Mouse (Mus musculus) kidney, adult 2 months (tissue): ENCODE measurements at regions not wholly inside any gene's neighbourhood (a gene's known extent, or its start where the extent isn't known, plus 50 kb on each side); places are given as distances from the start of the nearest gene placed in this dataset.
A peak's percentile ranks its signal among the peaks of the same experiment; 100 is the strongest.

Experiments used
- DNase-seq: peaks from one replicate; pipeline ENCODE4 v3.0.0; 2021
- H3K27ac ChIP-seq: fragments of 200-500 bp; 2 replicates; pipeline ENCODE4 v1.5.1; 2012; ENCODE audit warnings: low read depth, low read length, control low read depth, inconsistent platforms; ENCODE audit not compliant: insufficient read depth
- H3K27me3 ChIP-seq: fragments of 200-500 bp; replicated peaks from 2 replicates; pipeline ENCODE4 v1.6.1; 2012; ENCODE audit warnings: mild to moderate bottlenecking, moderate library complexity, low read length, inconsistent platforms; ENCODE audit not compliant: control insufficient read depth, insufficient read depth
- H3K36me3 ChIP-seq: fragments of 200-500 bp; 2 replicates; pipeline ENCODE4 v1.6.1; 2012; ENCODE audit warnings: mild to moderate bottlenecking, moderate library complexity, low read length, inconsistent platforms; ENCODE audit not compliant: control insufficient read depth, insufficient read depth
- H3K4me1 ChIP-seq: fragments of 200-500 bp; 2 replicates; pipeline ENCODE4 v1.6.1; 2011; ENCODE audit warnings: low read length; ENCODE audit not compliant: control insufficient read depth, insufficient read depth
- H3K4me3 ChIP-seq: fragments of 200-500 bp; 2 replicates; pipeline ENCODE4 v1.5.1; 2011; ENCODE audit warnings: mild to moderate bottlenecking, low read depth, low read length, control low read depth; ENCODE audit not compliant: insufficient read depth
- CTCF ChIP-seq: fragments of 200-500 bp; conservative IDR thresholded peaks from 2 replicates; pipeline ENCODE4 v1.5.1; 2011; ENCODE audit warnings: low read depth, mild to moderate bottlenecking, control low read depth, low read length, moderate library complexity, mixed read lengths; ENCODE audit not compliant: insufficient read depth, insufficient read length
- POLR2A ChIP-seq: fragments of 200-500 bp; IDR thresholded peaks from one replicate; pipeline ENCODE4 v1.6.1; 2011; ENCODE audit warnings: low read depth, low read length, control low read depth
- WGBS: fragments of 180-500 bp; shearing (Covaris S2); methylation state at CpG from one replicate; pipeline ENCODE4 v1.1.7; 2018; 5-methylcytosine and 5-hydroxymethylcytosine counted together

DNA sequence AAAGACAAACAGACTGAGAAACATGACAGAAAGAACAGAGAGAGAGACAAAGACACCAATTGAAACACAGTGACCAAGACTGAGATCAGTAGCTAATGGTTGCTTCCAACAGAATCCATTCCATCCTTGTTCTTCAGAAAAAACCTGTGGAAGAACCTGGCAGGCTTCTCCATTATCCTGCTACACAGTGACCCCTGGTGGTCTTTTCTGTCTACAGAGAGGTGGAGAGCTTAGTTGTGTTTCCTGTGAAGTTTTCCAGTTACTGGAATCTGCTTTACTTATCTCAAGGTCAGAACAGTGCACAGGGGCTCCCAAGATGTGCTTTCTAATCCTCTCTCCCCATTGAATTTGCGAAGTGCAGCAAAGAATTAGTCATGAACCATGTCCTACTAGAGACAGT is 339.1 kb upstream of the Msl3l2 start:
- DNase-seq = peak; percentile 59
- Histone ChIP-seq H3K4me1 (no peaks in the 10 kb centered on the region), H3K4me3 (no peak overlapping the region), H3K27me3 (no peaks in the 10 kb centered on the region), H3K27ac (no peak overlapping the region), H3K36me3 (no peaks in the 10 kb centered on the region)
- 67% methylated on average over 1 of the region's 1 CpGs for WGBS
- TF ChIP-seq POLR2A = no peak
- no peak for TF ChIP-seq CTCF

DNA sequence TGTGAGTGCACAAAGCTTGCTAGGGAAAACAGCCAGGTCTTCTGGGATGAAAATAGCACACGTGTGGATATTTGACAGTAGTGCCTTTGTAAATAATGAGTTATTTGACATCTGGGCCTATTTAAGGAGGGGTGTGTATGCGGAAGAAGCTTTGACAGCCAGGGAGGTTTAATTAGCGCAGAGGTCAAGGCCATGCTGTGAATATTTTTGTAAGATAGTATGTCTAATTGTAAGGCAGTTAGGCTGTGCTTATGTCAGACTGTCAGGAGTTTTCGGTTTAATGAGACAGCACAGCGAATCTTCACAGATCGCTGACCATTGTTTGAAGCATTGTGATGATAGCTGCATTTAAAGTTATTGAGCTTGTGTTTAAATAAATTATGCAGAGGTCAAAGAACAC is 337.1 kb upstream of the Msl3l2 start:
- H3K27me3 ChIP-seq = no peaks in the 10 kb centered on the region
- H3K36me3 ChIP-seq = no peaks in the 10 kb centered on the region
- no peaks in the 10 kb centered on the region for H3K4me1 ChIP-seq
- no peak for DNase-seq
- 27% methylated on average over 6 of the region's 6 CpGs for WGBS
- TF ChIP-seq POLR2A (no peak), CTCF (no peak)
- H3K4me3 ChIP-seq = no peak overlapping the region
- H3K27ac ChIP-seq = no peak overlapping the region

DNA sequence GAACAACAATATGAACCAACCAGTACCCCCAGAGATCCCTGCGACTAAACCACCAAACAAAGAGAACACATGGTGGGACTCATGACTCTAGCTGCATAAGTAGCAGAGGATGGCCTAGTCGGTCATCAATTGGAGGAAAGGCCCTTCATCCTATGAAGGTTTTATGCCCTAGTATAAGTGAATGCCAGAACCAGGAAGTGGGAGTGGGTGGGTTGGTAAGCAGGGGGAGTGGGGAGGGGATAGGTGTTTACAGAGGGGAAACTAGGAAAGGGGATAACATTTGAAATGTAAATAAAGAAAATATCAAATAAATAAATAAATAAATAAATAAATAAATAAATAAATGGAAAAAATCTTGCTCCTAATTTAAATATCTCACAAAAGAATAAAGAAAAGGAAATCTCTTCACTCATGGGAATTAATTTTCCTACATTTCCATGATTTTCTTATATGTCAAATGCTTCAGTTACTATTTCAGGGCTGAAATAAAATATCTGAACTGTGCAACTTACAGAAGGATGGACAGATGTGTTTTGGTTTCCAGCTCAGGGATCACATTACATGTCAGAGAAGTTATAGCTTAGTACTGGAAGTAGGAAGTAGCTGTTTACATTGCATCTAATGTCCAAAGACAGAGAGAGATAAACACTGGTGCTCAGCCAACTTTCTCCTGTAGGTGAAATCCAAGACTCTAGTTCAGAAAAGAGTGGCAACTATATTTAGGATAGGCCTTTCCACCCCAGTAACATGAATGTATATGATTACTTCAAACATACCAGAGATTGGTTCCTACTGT is 323.8 kb upstream of the Msl3l2 start:
- Histone ChIP-seq H3K4me3 (no peak overlapping the region), H3K36me3 (no peaks in the 10 kb centered on the region), H3K27ac (no peak overlapping the region), H3K4me1 (no peaks in the 10 kb centered on the region), H3K27me3 (no peaks in the 10 kb centered on the region)
- DNase-seq = no peak
- 56% methylated on average over 2 of the region's 2 CpGs for WGBS
- TF ChIP-seq CTCF (no peak), POLR2A (no peak)

DNA sequence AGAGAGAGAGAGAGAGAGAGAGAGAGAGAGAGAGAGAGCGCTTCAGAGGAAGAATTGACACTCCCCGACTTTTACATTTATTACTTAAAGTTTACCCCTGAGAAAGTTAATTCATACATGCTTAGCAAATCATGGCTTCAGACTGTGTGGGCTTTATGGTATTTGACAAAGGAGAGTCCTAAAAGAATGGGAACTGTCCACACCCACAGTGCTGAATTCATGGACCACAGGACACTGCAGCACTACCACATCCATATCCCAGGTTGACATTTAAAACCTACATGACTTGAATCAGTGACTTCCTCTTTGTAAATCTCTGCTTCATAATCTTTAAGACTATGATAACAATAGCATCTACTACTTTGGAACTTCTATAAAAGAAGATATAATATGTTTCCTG is 292.8 kb upstream of the Msl3l2 start:
- DNase-seq = no peak
- 88% methylated on average over 2 of the region's 2 CpGs for WGBS
- Histone ChIP-seq H3K4me3 (no peak overlapping the region), H3K27ac (no peak overlapping the region), H3K4me1 (no peaks in the 10 kb centered on the region), H3K36me3 (no peaks in the 10 kb centered on the region), H3K27me3 (no peaks in the 10 kb centered on the region)
- TF ChIP-seq CTCF (no peak), POLR2A (no peak)

DNA sequence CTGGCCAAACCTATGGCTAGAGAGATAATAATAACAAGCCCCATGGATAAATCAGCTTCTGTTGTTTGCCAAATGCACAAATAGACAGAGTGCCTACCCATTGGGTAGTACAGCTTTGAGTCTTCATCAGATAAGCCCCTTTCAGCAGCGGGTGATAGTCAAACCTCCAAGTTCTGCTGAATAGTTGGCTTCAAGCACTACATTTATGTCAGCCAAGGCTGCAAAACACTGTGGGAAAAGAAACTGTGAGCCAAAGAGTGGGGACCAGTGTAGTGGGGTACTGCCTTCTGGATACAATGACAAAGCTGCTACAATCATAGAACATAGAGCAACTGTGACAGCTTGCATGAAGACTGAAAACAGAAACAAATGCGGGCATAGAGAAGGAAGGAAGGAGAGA is 255.4 kb upstream of the Msl3l2 start:
- Histone ChIP-seq H3K4me1 (no peaks in the 10 kb centered on the region), H3K27ac (no peak overlapping the region), H3K36me3 (no peaks in the 10 kb centered on the region), H3K27me3 (no peaks in the 10 kb centered on the region), H3K4me3 (no peak overlapping the region)
- TF ChIP-seq POLR2A (no peak), CTCF (no peak)
- DNase-seq = no peak
- 77% methylated on average over 2 of the region's 2 CpGs for WGBS

DNA sequence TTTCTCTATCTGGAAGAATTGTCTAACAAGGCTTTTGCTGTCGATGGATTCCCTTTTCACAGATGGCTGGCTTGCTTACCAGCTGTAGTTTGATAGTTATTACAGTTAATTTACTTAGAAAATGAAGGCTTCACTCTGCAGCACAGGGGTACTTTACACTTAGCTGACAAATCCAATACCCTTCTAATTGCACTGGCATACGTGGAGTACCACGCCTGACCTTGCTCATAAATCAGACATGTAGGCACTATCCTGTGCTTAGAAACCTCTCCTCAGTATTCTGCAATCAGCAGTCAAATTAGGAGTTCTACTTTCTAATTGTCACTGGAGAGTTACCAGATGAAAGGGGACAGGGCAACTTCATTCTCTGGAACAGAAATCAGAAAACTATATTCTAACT is 214.1 kb upstream of the Msl3l2 start:
- no peak overlapping the region for H3K4me3 ChIP-seq
- no peak for DNase-seq
- TF ChIP-seq POLR2A = no peak
- TF ChIP-seq CTCF = no peak
- WGBS = 40% methylated on average over 3 of the region's 3 CpGs
- H3K4me1 ChIP-seq = no peaks in the 10 kb centered on the region
- H3K27me3 ChIP-seq = no peaks in the 10 kb centered on the region
- H3K36me3 ChIP-seq = no peaks in the 10 kb centered on the region
- no peak overlapping the region for H3K27ac ChIP-seq

DNA sequence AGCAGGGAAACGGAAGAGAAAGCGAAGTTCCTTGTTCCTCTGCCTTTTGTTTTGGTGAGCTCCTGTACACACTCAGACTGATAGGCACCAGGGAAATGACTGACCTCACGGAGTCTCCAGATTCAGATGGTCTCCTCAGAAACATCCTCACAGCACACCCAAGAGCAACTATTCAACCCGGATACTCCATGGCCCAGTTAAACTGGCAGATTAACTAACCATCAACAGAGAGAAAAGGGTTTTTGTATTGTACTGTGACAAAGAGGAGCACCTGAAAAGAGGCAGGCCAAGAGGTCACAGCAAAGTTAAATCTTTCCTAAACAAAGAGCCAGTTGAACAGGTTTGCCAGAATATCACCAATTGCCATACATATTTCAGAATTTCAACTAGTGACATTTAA is 177.6 kb upstream of the Msl3l2 start:
- Histone ChIP-seq H3K4me1 (no peaks in the 10 kb centered on the region), H3K36me3 (no peaks in the 10 kb centered on the region), H3K27ac (no peak overlapping the region), H3K4me3 (no peak overlapping the region), H3K27me3 (no peaks in the 10 kb centered on the region)
- DNase-seq = no peak
- 85% methylated on average over 4 of the region's 4 CpGs for WGBS
- no peak for TF ChIP-seq CTCF
- TF ChIP-seq POLR2A = no peak

GRCm38 (mm10) chr10:55933993-55934392 is 172.7 kb upstream of the Msl3l2 start:
- Histone ChIP-seq H3K36me3 (no peaks in the 10 kb centered on the region), H3K27ac (no peak overlapping the region), H3K4me1 (no peaks in the 10 kb centered on the region), H3K4me3 (no peak overlapping the region), H3K27me3 (no peaks in the 10 kb centered on the region)
- TF ChIP-seq POLR2A = no peak
- no peak for TF ChIP-seq CTCF
- 26% methylated on average over 2 of the region's 2 CpGs for WGBS
- DNase-seq = peak; percentile 64
